Mouse (Mus musculus): ENCODE data around the gene Cd274.

DNA sequence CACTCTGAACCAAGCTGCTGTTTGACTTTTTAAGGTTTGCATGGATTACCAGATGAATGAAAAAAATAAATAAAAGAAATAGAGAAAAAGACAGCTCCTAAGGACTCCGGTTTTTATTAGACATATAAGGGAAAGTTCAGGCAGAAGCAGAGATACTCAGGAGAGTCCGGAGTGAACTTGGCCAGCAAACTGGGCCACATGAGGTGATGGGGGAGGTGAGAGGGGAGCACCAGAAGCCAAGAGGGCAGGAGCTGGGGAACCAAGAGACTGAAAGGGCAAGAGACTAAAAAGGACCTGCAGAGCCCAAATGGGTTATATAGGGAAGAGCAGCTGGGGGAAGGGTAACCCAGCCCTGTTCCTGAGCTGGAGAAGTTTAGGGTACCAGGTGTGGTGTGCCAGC is 27.5 kb downstream of the Cd274 start:
- no peak for TF ChIP-seq CTCF (IDR thresholded peaks at IDR 0.05)
- no peak for TF ChIP-seq EP300 (IDR thresholded peaks at IDR 0.05)

All from lung, postnatal 0 days (tissue).